Mouse (Mus musculus) mouse trophoblast stem cell (cell line): ENCODE measurements around the gene Plekha6.

Experiments used
- in situ Hi-C, 2 experiments: fragments of 300-500 bp; cut with MseI, MboI; formaldehyde crosslinking; loops; 2 replicates in 1 of 2; 3 replicates in 1 of 2; pipeline ENCODE4 v1.15.1; 2025

Gene Plekha6

GRCm38 (mm10) chr1:133138401-133138800, 25.6 kb upstream of the Plekha6 start:
- in situ Hi-C loops: loop anchor here in 1 of 2 experiments (10.0 kb wide), 1 partner anchor 94 kb away; the partner anchor contains the start of gene Pik3c2b

- in situ Hi-C loops: no loop called here
These were observed 17.7 kb upstream of the Plekha6 start for GRCm38 (mm10) chr1:133146014-133147009.

GRCm38 (mm10) chr1:133147324-133147723, 16.7 kb upstream of the Plekha6 start:
- in situ Hi-C loops: no loop called here

- in situ Hi-C loops: no loop called here
These were observed 15.9 kb upstream of the Plekha6 start for GRCm38 (mm10) chr1:133148122-133148521.

- in situ Hi-C loops: no loop called here
These were observed 13.5 kb upstream of the Plekha6 start for GRCm38 (mm10) chr1:133150556-133150955.

GRCm38 (mm10) chr1:133152213-133152612, 11.8 kb upstream of the Plekha6 start:
- in situ Hi-C loops: no loop called here

- in situ Hi-C loops: no loop called here
These were observed 8.7 kb upstream of the Plekha6 start for GRCm38 (mm10) chr1:133155270-133155669.

- in situ Hi-C loops: no loop called here
These were observed 4.9 kb upstream of the Plekha6 start for GRCm38 (mm10) chr1:133159128-133159564.

- in situ Hi-C loops: no loop called here
These were observed 2.5 kb upstream of the Plekha6 start for GRCm38 (mm10) chr1:133161559-133161958.

- in situ Hi-C loops: no loop called here
These were observed 2.0 kb upstream of the Plekha6 start for GRCm38 (mm10) chr1:133162046-133162445.

GRCm38 (mm10) chr1:133162981-133163380, 1.0 kb upstream of the Plekha6 start:
- in situ Hi-C loops: no loop called here

GRCm38 (mm10) chr1:133164591-133165011, 591 bp downstream of the Plekha6 start:
- in situ Hi-C loops: no loop called here

- in situ Hi-C loops: no loop called here
These were observed 1.1 kb downstream of the Plekha6 start for GRCm38 (mm10) chr1:133165111-133165510.

GRCm38 (mm10) chr1:133168318-133169060, 4.5 kb downstream of the Plekha6 start:
- in situ Hi-C loops: no loop called here

- in situ Hi-C loops: no loop called here
These were observed 6.2 kb downstream of the Plekha6 start for GRCm38 (mm10) chr1:133170196-133170595.

GRCm38 (mm10) chr1:133171357-133171756, 7.3 kb downstream of the Plekha6 start:
- in situ Hi-C loops: no loop called here

- in situ Hi-C loops: no loop called here
These were observed 11.1 kb downstream of the Plekha6 start for GRCm38 (mm10) chr1:133175150-133175549.

GRCm38 (mm10) chr1:133177480-133178172, 13.6 kb downstream of the Plekha6 start:
- in situ Hi-C loops: no loop called here

- in situ Hi-C loops: no loop called here
These were observed 14.9 kb downstream of the Plekha6 start for GRCm38 (mm10) chr1:133178732-133179440.

- in situ Hi-C loops: loop anchor here (5.0 kb wide), 2 partner anchors 121 to 126 kb away; partner anchors contain the start of gene Golt1a (in 1 of the 2)
These were observed 17.3 kb downstream of the Plekha6 start for GRCm38 (mm10) chr1:133181072-133182015.
